Mouse (Mus musculus) kidney, embryonic 14.5 days (tissue): ENCODE results near the gene Marco. TPM values are rescaled to one million over a fixed set of nuclear protein-coding genes. Genes with fewer than 3 reads are reported as not detected.

Experiments used
- ATAC-seq: fragments of 200-750 bp; cut with Nextera tagmentation; 2 replicates; pipeline ENCODE4 v1.8.0; 2017; ENCODE audit warnings: moderate number of reproducible peaks, mild to moderate bottlenecking, moderate TSS enrichment, moderate library complexity; ENCODE audit not compliant: low FRiP score, low TSS enrichment
- H3K27ac ChIP-seq: fragments of 300-500 bp; sonication (generic); 2 replicates; pipeline ENCODE4 v1.5.1; 2014; ENCODE audit warnings: low read depth, mild to moderate bottlenecking, low read length, moderate library complexity, mixed read lengths
- H3K27me3 ChIP-seq: fragments of 300-500 bp; sonication (generic); 2 replicates; pipeline ENCODE4 v1.6.1; 2014; ENCODE audit warnings: mild to moderate bottlenecking, low read length; ENCODE audit not compliant: control insufficient read depth, insufficient read depth
- H3K36me3 ChIP-seq: fragments of 300-500 bp; sonication (generic); 2 replicates; pipeline ENCODE4 v1.6.1; 2014; ENCODE audit warnings: low read length, mixed read lengths; ENCODE audit not compliant: control insufficient read depth, insufficient read depth
- H3K4me1 ChIP-seq: fragments of 300-500 bp; sonication (generic); 2 replicates; pipeline ENCODE4 v1.6.1; 2014; ENCODE audit warnings: low read length, mixed read lengths; ENCODE audit not compliant: control insufficient read depth, insufficient read depth
- H3K4me2 ChIP-seq: fragments of 300-500 bp; sonication (generic); replicated peaks from 2 replicates; pipeline ENCODE4 v1.6.1; 2014; ENCODE audit warnings: low read depth, mild to moderate bottlenecking, low read length
- H3K4me3 ChIP-seq: fragments of 300-500 bp; sonication (generic); 2 replicates; pipeline ENCODE4 v1.5.1; 2014; ENCODE audit warnings: mild to moderate bottlenecking, low read length
- H3K9ac ChIP-seq: fragments of 300-500 bp; sonication (generic); 2 replicates; pipeline ENCODE4 v1.6.1; 2014; ENCODE audit warnings: low read depth, mild to moderate bottlenecking, low read length, moderate library complexity
- H3K9me3 ChIP-seq: fragments of 300-500 bp; sonication (generic); 2 replicates; pipeline ENCODE4 v1.6.1; 2016; ENCODE audit warnings: low read length; ENCODE audit not compliant: control insufficient read depth
- WGBS: fragments of 180-500 bp; shearing (Covaris S2); extraction: QIAGEN DNeasy Blood & Tissue Kit; methylation state at CpG from one replicate; pipeline ENCODE4 v1.1.7; 2014; 5-methylcytosine and 5-hydroxymethylcytosine counted together
- polyA plus RNA-seq: library from polyadenylated mRNA; unstranded; fragments of >200 nt; fragmentation: Nextera tagmentation; extraction: Ambion mirVana; gene quantifications from 2 replicates; pipeline ENCODE4 v1.2.1, GENCODE M21; 2014

Gene Marco
- polyA plus RNA-seq, 1 experiment from 2014 or later: 0.11 TPM

DNA sequence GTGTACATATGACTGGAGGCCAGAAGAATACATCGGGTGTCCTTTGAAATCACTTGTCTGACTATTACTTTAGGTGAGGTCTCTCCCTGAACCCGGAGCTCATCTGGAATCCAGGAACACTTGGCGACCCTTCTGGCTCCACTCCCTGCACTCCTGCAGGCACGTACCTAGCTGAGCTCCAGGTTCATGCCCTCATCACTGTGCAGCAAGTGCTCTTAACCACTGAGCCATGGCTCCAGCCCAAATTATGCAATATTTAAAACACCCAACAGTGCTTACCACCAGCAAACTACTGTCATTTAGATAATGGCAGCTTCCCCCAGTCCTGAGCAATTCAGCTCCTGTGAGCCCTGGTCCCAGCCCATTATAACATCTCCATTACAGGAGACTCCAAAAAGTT lies 4.2 kb upstream of the Marco start:
- no peak for ATAC-seq
- no peaks in the 10 kb centered on the region for H3K4me1 ChIP-seq
- H3K4me2 ChIP-seq: no peak overlapping the region
- H3K9me3 ChIP-seq: no peaks in the 10 kb centered on the region
- no peak overlapping the region for H3K9ac ChIP-seq
- no peaks in the 10 kb centered on the region for H3K36me3 ChIP-seq
- WGBS: 85% methylated on average over 4 of the region's 4 CpGs
- no peak overlapping the region for H3K27ac ChIP-seq
- no peaks in the 10 kb centered on the region for H3K27me3 ChIP-seq
- no peak overlapping the region for H3K4me3 ChIP-seq

- Histone ChIP-seq H3K36me3 (no peaks in the 10 kb centered on the region), H3K27me3 (no peaks in the 10 kb centered on the region), H3K27ac (no peak overlapping the region), H3K9ac (no peak overlapping the region), H3K4me1 (no peaks in the 10 kb centered on the region), H3K9me3 (no peaks in the 10 kb centered on the region), H3K4me3 (no peak overlapping the region), H3K4me2 (no peak overlapping the region)
- no peak for ATAC-seq
- 51% methylated on average over 6 of the region's 6 CpGs for WGBS
These were observed 646 bp downstream of the Marco start for GRCm38 (mm10) chr1:120504046-120504710.

- no peaks in the 10 kb centered on the region for H3K9me3 ChIP-seq
- H3K9ac ChIP-seq: no peak overlapping the region
- H3K36me3 ChIP-seq: no peaks in the 10 kb centered on the region
- H3K27me3 ChIP-seq: no peaks in the 10 kb centered on the region
- no peak overlapping the region for H3K4me2 ChIP-seq
- ATAC-seq: no peak
- H3K27ac ChIP-seq: no peak overlapping the region
- WGBS: 35% methylated on average over 4 of the region's 4 CpGs
- no peaks in the 10 kb centered on the region for H3K4me1 ChIP-seq
- no peak overlapping the region for H3K4me3 ChIP-seq
These were observed 3.3 kb downstream of the Marco start for GRCm38 (mm10) chr1:120501496-120501895.

DNA sequence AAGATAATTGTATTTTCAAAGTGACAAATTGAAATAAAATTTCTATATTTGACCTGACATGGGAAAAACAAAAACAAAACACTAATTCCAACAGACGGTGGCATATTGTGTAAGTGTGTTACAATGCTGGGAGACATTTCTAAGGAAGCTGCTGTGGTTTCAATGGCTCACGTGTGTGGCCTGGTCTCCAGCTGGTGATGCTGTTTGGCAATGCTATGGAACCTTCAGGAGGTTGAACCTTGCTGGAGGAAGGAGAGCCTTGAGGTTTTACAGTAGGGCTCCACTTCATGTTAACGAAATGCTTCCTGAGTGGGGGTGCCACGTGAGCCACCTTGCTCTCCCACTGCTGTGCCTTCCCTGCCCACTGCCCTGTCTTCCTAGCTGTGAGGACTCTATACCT lies 6.8 kb downstream of the Marco start:
- no peaks in the 10 kb centered on the region for H3K9me3 ChIP-seq
- no peaks in the 10 kb centered on the region for H3K27me3 ChIP-seq
- WGBS: 76% methylated on average over 4 of the region's 4 CpGs
- H3K4me1 ChIP-seq: no peaks in the 10 kb centered on the region
- no peak for ATAC-seq
- H3K36me3 ChIP-seq: no peaks in the 10 kb centered on the region
- H3K27ac ChIP-seq: no peak overlapping the region
- no peak overlapping the region for H3K4me3 ChIP-seq
- H3K4me2 ChIP-seq: no peak overlapping the region
- H3K9ac ChIP-seq: no peak overlapping the region

DNA sequence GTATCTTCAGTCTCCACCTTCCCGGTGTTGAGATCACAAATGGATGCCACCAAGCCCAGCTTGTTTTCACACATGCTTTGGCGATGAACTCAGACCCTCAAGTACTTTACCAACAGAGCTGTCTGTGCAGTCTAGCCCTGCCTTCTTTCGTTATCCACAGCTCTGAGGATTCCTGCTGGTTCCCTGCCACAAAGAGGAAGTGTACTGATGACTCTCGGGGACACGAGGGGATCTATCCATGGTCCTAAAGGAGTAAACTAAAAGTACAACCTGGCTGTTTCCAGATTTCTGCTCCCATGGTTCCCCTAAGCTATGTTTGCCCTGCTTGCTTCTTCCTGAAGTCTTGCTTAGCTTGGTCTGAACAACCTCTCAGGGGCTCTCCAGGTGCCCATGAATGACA lies 23.9 kb downstream of the Marco start:
- Histone ChIP-seq H3K27ac (no peak overlapping the region), H3K27me3 (no peaks in the 10 kb centered on the region), H3K4me3 (no peak overlapping the region), H3K36me3 (no peaks in the 10 kb centered on the region), H3K4me2 (no peak overlapping the region), H3K4me1 (no peaks in the 10 kb centered on the region), H3K9ac (no peak overlapping the region), H3K9me3 (no peaks in the 10 kb centered on the region)
- no peak for ATAC-seq
- WGBS: 15% methylated on average over 5 of the region's 5 CpGs

GRCm38 (mm10) chr1:120474825-120475224 lies 30.0 kb downstream of the Marco start:
- ATAC-seq: no peak
- no peaks in the 10 kb centered on the region for H3K36me3 ChIP-seq
- WGBS: 75% methylated on average over 4 of the region's 4 CpGs
- no peak overlapping the region for H3K27ac ChIP-seq
- H3K9me3 ChIP-seq: no peaks in the 10 kb centered on the region
- H3K4me2 ChIP-seq: no peak overlapping the region
- no peak overlapping the region for H3K9ac ChIP-seq
- H3K27me3 ChIP-seq: no peaks in the 10 kb centered on the region
- no peak overlapping the region for H3K4me3 ChIP-seq
- no peaks in the 10 kb centered on the region for H3K4me1 ChIP-seq

GRCm38 (mm10) chr1:120468891-120469290 lies 35.9 kb downstream of the Marco start:
- peak; percentile 75 for ATAC-seq
- WGBS: 15% methylated on average over 15 of the region's 15 CpGs

GRCm38 (mm10) chr1:120467323-120467722 lies 37.5 kb downstream of the Marco start:
- H3K36me3 ChIP-seq: no peaks in the 10 kb centered on the region
- H3K4me3 ChIP-seq: no peak overlapping the region
- H3K4me2 ChIP-seq: no peak overlapping the region
- H3K4me1 ChIP-seq: 0 out of 2 replicates have a peak, but pooled peaks cover 4% of the 10 kb centered on the region
- H3K27ac ChIP-seq: no peak overlapping the region
- ATAC-seq: no peak
- H3K9ac ChIP-seq: no peak overlapping the region
- no peaks in the 10 kb centered on the region for H3K9me3 ChIP-seq
- H3K27me3 ChIP-seq: no peaks in the 10 kb centered on the region
- WGBS: 94% methylated on average over 2 of the region's 2 CpGs

More at GRCm38 (mm10) chr1:120468891-120469290, 35.9 kb downstream of the Marco start:
- Histone ChIP-seq H3K4me2 (no peak overlapping the region), H3K9ac (no peak overlapping the region), H3K27me3 (no peaks in the 10 kb centered on the region), H3K4me1 (0 out of 2 replicates have a peak, but pooled peaks cover 4% of the 10 kb centered on the region), H3K9me3 (no peaks in the 10 kb centered on the region), H3K27ac (no peak overlapping the region), H3K36me3 (no peaks in the 10 kb centered on the region), H3K4me3 (no peak overlapping the region)

- no peak overlapping the region for H3K4me2 ChIP-seq
- H3K4me1 ChIP-seq: 0 out of 2 replicates have a peak, but pooled peaks cover 4% of the 10 kb centered on the region
- WGBS: 6% methylated on average over 7 of the region's 7 CpGs
- no peak overlapping the region for H3K9ac ChIP-seq
- peak; percentile 71; the same call in 1 of the 2 replicates for ATAC-seq
- H3K4me3 ChIP-seq: no peak overlapping the region
- H3K36me3 ChIP-seq: no peaks in the 10 kb centered on the region
- no peaks in the 10 kb centered on the region for H3K9me3 ChIP-seq
- H3K27ac ChIP-seq: no peak overlapping the region
- H3K27me3 ChIP-seq: no peaks in the 10 kb centered on the region
These were observed 38.1 kb downstream of the Marco start for GRCm38 (mm10) chr1:120466751-120467150.
